ENCODE assay signal across 8 mouse cellular contexts in genomic region chr4:109224762-109225552, GRCm38 (mm10). TPM values are rescaled to one million over a fixed set of nuclear protein-coding genes. Genes with fewer than 3 reads are reported as not detected.
DNase-seq lines count a peak whose midpoint lies in the region; ATAC-seq and TF ChIP-seq lines count a peak whose summit lies in the region.

No protein-coding gene starts in this region.

- peak; percentile 71; the same call in 1 of the 2 replicates for ATAC-seq in midbrain, embryonic 11.5 days (ENCODE audit: low FRiP score)
- peak; percentile 44; the same call in 1 of the 2 replicates for ATAC-seq in forebrain, embryonic 11.5 days (replicated peaks; ENCODE audit: low FRiP score)
- peak; percentile 22 for ATAC-seq in heart, embryonic 13.5 days (ENCODE audit: extremely low read depth, insufficient number of reproducible peaks, low FRiP score, low TSS enrichment)
- peak; percentile 93 for ATAC-seq in midbrain, embryonic 15.5 days (replicated peaks)
- 0 out of 2 replicates have a peak, but pooled peaks have one; percentile 38 for ATAC-seq in stomach, postnatal 0 days (ENCODE audit: low FRiP score, low TSS enrichment)
- no peak for ATAC-seq in erythroblast, adult 5-6 weeks (replicated peaks; ENCODE audit: low FRiP score, poor library complexity, severe bottlenecking)

- no peaks in the 10 kb centered on the region for H3K27me3 ChIP-seq in midbrain, embryonic 11.5 days (ENCODE audit: control insufficient read depth, insufficient read depth, low read length)
- H3K27me3 ChIP-seq in midbrain, embryonic 10.5 days (ENCODE audit: low read depth, poor library complexity, severe bottlenecking), result no peaks in the 10 kb centered on the region
- no peaks in the 10 kb centered on the region for H3K27me3 ChIP-seq in forebrain, embryonic 11.5 days (ENCODE audit: control insufficient read depth, insufficient read depth, low read length)
- H3K27me3 ChIP-seq in heart, embryonic 13.5 days (replicated peaks), result no peaks in the 10 kb centered on the region
- no peaks in the 10 kb centered on the region for H3K27me3 ChIP-seq in midbrain, embryonic 15.5 days (replicated peaks)
- H3K27me3 ChIP-seq in stomach, postnatal 0 days (ENCODE audit: control insufficient read depth, insufficient read depth, low read length), result no peaks in the 10 kb centered on the region

- H3K9ac ChIP-seq in midbrain, embryonic 11.5 days (ENCODE audit: low read length), result no peak overlapping the region
- no peak overlapping the region for H3K9ac ChIP-seq in forebrain, embryonic 11.5 days (ENCODE audit: low read length)
- H3K9ac ChIP-seq in heart, embryonic 13.5 days, result no peak overlapping the region
- no peak overlapping the region for H3K9ac ChIP-seq in midbrain, embryonic 15.5 days
- H3K9ac ChIP-seq in stomach, postnatal 0 days (ENCODE audit: low read length), result no peak overlapping the region

- no peaks in the 10 kb centered on the region for H3K36me3 ChIP-seq in midbrain, embryonic 11.5 days (ENCODE audit: control insufficient read depth, insufficient read depth, low read length)
- H3K36me3 ChIP-seq in midbrain, embryonic 10.5 days, result no peaks in the 10 kb centered on the region
- H3K36me3 ChIP-seq in forebrain, embryonic 11.5 days (ENCODE audit: control insufficient read depth, insufficient read depth, low read length), result no peaks in the 10 kb centered on the region
- no peaks in the 10 kb centered on the region for H3K36me3 ChIP-seq in heart, embryonic 13.5 days
- H3K36me3 ChIP-seq in midbrain, embryonic 15.5 days (replicated peaks), result no peaks in the 10 kb centered on the region
- no peaks in the 10 kb centered on the region for H3K36me3 ChIP-seq in stomach, postnatal 0 days (ENCODE audit: control insufficient read depth, insufficient read depth, low read length)

- DNase-seq in midbrain, embryonic 11.5 days (ENCODE audit: low spot score, missing footprints), result no peak
- DNase-seq in midbrain, embryonic 10.5 days (ENCODE audit: low spot score), result no peak
- no peak for DNase-seq in forebrain, embryonic 11.5 days (ENCODE audit: low spot score)
- peak; percentile 54 to 77 for DNase-seq in layer of hippocampus, postnatal 25 days (ENCODE audit: extremely low spot score in 1 of 2, low spot score in 1 of 2)
- no peak for DNase-seq in stomach, postnatal 0 days (ENCODE audit: low spot score)

- no peak overlapping the region for H3K4me2 ChIP-seq in midbrain, embryonic 11.5 days
- H3K4me2 ChIP-seq in forebrain, embryonic 11.5 days (ENCODE audit: low read depth, low read length, severe bottlenecking), result no peak overlapping the region
- H3K4me2 ChIP-seq in heart, embryonic 13.5 days, result no peak overlapping the region
- H3K4me2 ChIP-seq in midbrain, embryonic 15.5 days, result no peak overlapping the region
- no peak overlapping the region for H3K4me2 ChIP-seq in stomach, postnatal 0 days (replicated peaks; ENCODE audit: low read depth)

- WGBS in midbrain, embryonic 11.5 days, result 73% methylated on average over 13 of the region's 13 CpGs
- WGBS in midbrain, embryonic 10.5 days, result 74% methylated on average over 13 of the region's 13 CpGs
- 69% methylated on average over 13 of the region's 13 CpGs for WGBS in forebrain, embryonic 11.5 days
- 57% methylated on average over 13 of the region's 13 CpGs for WGBS in heart, embryonic 13.5 days
- 48% methylated on average over 13 of the region's 13 CpGs for WGBS in midbrain, embryonic 15.5 days
- WGBS in stomach, postnatal 0 days, result 55% methylated on average over 13 of the region's 13 CpGs

- no peaks in the 10 kb centered on the region for H3K9me3 ChIP-seq in midbrain, embryonic 11.5 days (ENCODE audit: control insufficient read depth, low read length)
- no peaks in the 10 kb centered on the region for H3K9me3 ChIP-seq in midbrain, embryonic 10.5 days (replicated peaks)
- no peaks in the 10 kb centered on the region for H3K9me3 ChIP-seq in forebrain, embryonic 11.5 days (ENCODE audit: control insufficient read depth, low read length)
- H3K9me3 ChIP-seq in heart, embryonic 13.5 days, result no peaks in the 10 kb centered on the region
- H3K9me3 ChIP-seq in midbrain, embryonic 15.5 days, result no peaks in the 10 kb centered on the region
- no peaks in the 10 kb centered on the region for H3K9me3 ChIP-seq in stomach, postnatal 0 days (ENCODE audit: control insufficient read depth, low read length)

- no peaks in the 10 kb centered on the region for H3K4me1 ChIP-seq in midbrain, embryonic 11.5 days (ENCODE audit: control insufficient read depth, insufficient read depth, low read length)
- peaks cover 10% of the 10 kb centered on the region; the same call in 1 of the 2 replicates for H3K4me1 ChIP-seq in midbrain, embryonic 10.5 days
- H3K4me1 ChIP-seq in forebrain, embryonic 11.5 days (replicated peaks; ENCODE audit: control insufficient read depth, insufficient read depth, low read length), result peaks cover 2% of the 10 kb centered on the region; the same call in 1 of the 2 replicates
- peaks cover 35% of the 10 kb centered on the region for H3K4me1 ChIP-seq in heart, embryonic 13.5 days
- H3K4me1 ChIP-seq in midbrain, embryonic 15.5 days, result peaks cover 7% of the 10 kb centered on the region; the same call in 1 of the 2 replicates
- 0 out of 2 replicates have a peak, but pooled peaks cover 4% of the 10 kb centered on the region for H3K4me1 ChIP-seq in stomach, postnatal 0 days (replicated peaks; ENCODE audit: control insufficient read depth, insufficient read depth)

- TF ChIP-seq EP300 in stomach, postnatal 0 days (optimal IDR thresholded peaks at IDR 0.05), result no peak

- H3K4me3 ChIP-seq in midbrain, embryonic 11.5 days (ENCODE audit: low read depth, low read length), result no peak overlapping the region
- H3K4me3 ChIP-seq in midbrain, embryonic 10.5 days, result no peak overlapping the region
- H3K4me3 ChIP-seq in forebrain, embryonic 11.5 days (ENCODE audit: low read depth, low read length), result no peak overlapping the region
- H3K4me3 ChIP-seq in heart, embryonic 13.5 days, result no peak overlapping the region
- H3K4me3 ChIP-seq in midbrain, embryonic 15.5 days, result no peak overlapping the region
- H3K4me3 ChIP-seq in stomach, postnatal 0 days (ENCODE audit: low read depth, low read length), result no peak overlapping the region

- no peak for TF ChIP-seq CTCF in stomach, postnatal 0 days (IDR thresholded peaks at IDR 0.05; ENCODE audit: low read depth)

- no peak overlapping the region for H3K27ac ChIP-seq in midbrain, embryonic 11.5 days (ENCODE audit: low read depth, low read length)
- no peak overlapping the region; the same call in 1 of the 2 replicates for H3K27ac ChIP-seq in midbrain, embryonic 10.5 days (replicated peaks)
- H3K27ac ChIP-seq in forebrain, embryonic 11.5 days (ENCODE audit: low read depth, low read length), result no peak overlapping the region
- H3K27ac ChIP-seq in heart, embryonic 13.5 days (replicated peaks), result peak overlapping the region; percentile 74
- peak overlapping the region; percentile 69 for H3K27ac ChIP-seq in midbrain, embryonic 15.5 days
- peak overlapping the region; percentile 35 for H3K27ac ChIP-seq in stomach, postnatal 0 days (replicated peaks)

RNA-seq across cellular contexts. Expression of gene Calr4, which starts 9.3 kb away (rescaled TPM):
- 0.11 and 0.19 TPM in 2 replicates for polyA plus RNA-seq in midbrain, embryonic 11.5 days (2014; fragmentation: Nextera tagmentation; extraction: Ambion mirVana)
- polyA plus RNA-seq in midbrain, embryonic 10.5 days (2016; fragmentation: Nextera tagmentation; extraction: Ambion mirVana), result 0.07 and 0.27 TPM in 2 replicates
- polyA plus RNA-seq in forebrain, embryonic 11.5 days (2014; fragmentation: Nextera tagmentation; extraction: Ambion mirVana), result 0.12 and 0.23 TPM in 2 replicates
- 0.12 and 0.34 TPM in 2 replicates for polyA plus RNA-seq in heart, embryonic 13.5 days (2015; fragmentation: Nextera tagmentation; extraction: Ambion mirVana)
- total RNA-seq in layer of hippocampus, postnatal 25 days (2021), result 1 to 10 TPM in 1 of 2 experiments, under 1 TPM in 1; 0.87 to 1.2 TPM
- polyA plus RNA-seq in midbrain, embryonic 15.5 days (2015; fragmentation: Nextera tagmentation; extraction: Ambion mirVana), result 0.18 and 0.40 TPM in 2 replicates
- polyA plus RNA-seq in stomach, postnatal 0 days (2015; fragmentation: Nextera tagmentation; extraction: Ambion mirVana), result 0.05 TPM in 1 of 2 replicates, not detected in the other
- not detected in 2 replicates for total RNA-seq in erythroblast, adult 5-6 weeks (2015; ENCODE audit: low replicate concordance)
- total RNA-seq in erythroblast, adult 5-6 weeks (2017; ENCODE audit: low replicate concordance), result not detected in 2 replicates

RNA-seq across cellular contexts. Expression of gene Osbpl9, which starts 22.9 kb away (rescaled TPM):
- 75.8 and 78.8 TPM in 2 replicates for polyA plus RNA-seq in midbrain, embryonic 11.5 days (2014; fragmentation: Nextera tagmentation; extraction: Ambion mirVana)
- polyA plus RNA-seq in midbrain, embryonic 10.5 days (2016; fragmentation: Nextera tagmentation; extraction: Ambion mirVana), result 58.3 and 65.6 TPM in 2 replicates
- polyA plus RNA-seq in forebrain, embryonic 11.5 days (2014; fragmentation: Nextera tagmentation; extraction: Ambion mirVana), result 65.8 and 67.7 TPM in 2 replicates
- polyA plus RNA-seq in heart, embryonic 13.5 days (2015; fragmentation: Nextera tagmentation; extraction: Ambion mirVana), result 43.3 and 44.4 TPM in 2 replicates
- 10 to 100 TPM; 50.0 to 50.7 TPM for total RNA-seq in layer of hippocampus, postnatal 25 days (2021)
- polyA plus RNA-seq in midbrain, embryonic 15.5 days (2015; fragmentation: Nextera tagmentation; extraction: Ambion mirVana), result 74.0 and 75.0 TPM in 2 replicates
- 45.0 and 45.5 TPM in 2 replicates for polyA plus RNA-seq in stomach, postnatal 0 days (2015; fragmentation: Nextera tagmentation; extraction: Ambion mirVana)
- 54.8 and 76.5 TPM in 2 replicates for total RNA-seq in erythroblast, adult 5-6 weeks (2015; ENCODE audit: low replicate concordance)
- 33.3 and 46.8 TPM in 2 replicates for total RNA-seq in erythroblast, adult 5-6 weeks (2017; ENCODE audit: low replicate concordance)

RNA-seq across cellular contexts. Expression of gene Eps15, which starts 55.1 kb away (rescaled TPM):
- polyA plus RNA-seq in midbrain, embryonic 11.5 days (2014; fragmentation: Nextera tagmentation; extraction: Ambion mirVana), result 51.9 and 59.2 TPM in 2 replicates
- polyA plus RNA-seq in midbrain, embryonic 10.5 days (2016; fragmentation: Nextera tagmentation; extraction: Ambion mirVana), result 34.1 and 42.4 TPM in 2 replicates
- polyA plus RNA-seq in forebrain, embryonic 11.5 days (2014; fragmentation: Nextera tagmentation; extraction: Ambion mirVana), result 45.1 and 45.2 TPM in 2 replicates
- polyA plus RNA-seq in heart, embryonic 13.5 days (2015; fragmentation: Nextera tagmentation; extraction: Ambion mirVana), result 25.4 and 31.1 TPM in 2 replicates
- total RNA-seq in layer of hippocampus, postnatal 25 days (2021), result 100 to 1,000 TPM; 230 to 241 TPM
- 58.0 and 61.0 TPM in 2 replicates for polyA plus RNA-seq in midbrain, embryonic 15.5 days (2015; fragmentation: Nextera tagmentation; extraction: Ambion mirVana)
- polyA plus RNA-seq in stomach, postnatal 0 days (2015; fragmentation: Nextera tagmentation; extraction: Ambion mirVana), result 20.0 and 25.0 TPM in 2 replicates
- total RNA-seq in erythroblast, adult 5-6 weeks (2015; ENCODE audit: low replicate concordance), result 62.3 and 67.7 TPM in 2 replicates
- total RNA-seq in erythroblast, adult 5-6 weeks (2017; ENCODE audit: low replicate concordance), result 53.4 and 81.4 TPM in 2 replicates

Comparison
In these comparisons a context has a peak if more than half of its experiments do, and no peak if none do; other contexts are left out.
1. H3K27ac ChIP-seq: peak in heart, embryonic 13.5 days (single experiment), midbrain, embryonic 15.5 days (single experiment) and stomach, postnatal 0 days (single experiment); none in midbrain, embryonic 11.5 days (single experiment), midbrain, embryonic 10.5 days (single experiment) and forebrain, embryonic 11.5 days (single experiment).
2. DNase-seq: peak in layer of hippocampus, postnatal 25 days (2 of 2); none in midbrain, embryonic 11.5 days (single experiment), midbrain, embryonic 10.5 days (single experiment), forebrain, embryonic 11.5 days (single experiment) and stomach, postnatal 0 days (single experiment).